Mouse (Mus musculus) hindbrain, postnatal 0 days (tissue): ENCODE measurements around the gene Cdt1. TPM values are rescaled to one million over a fixed set of nuclear protein-coding genes. Genes with fewer than 3 reads are reported as not detected.

Experiments
- ATAC-seq: fragments of 200-750 bp; cut with Nextera tagmentation; 2 replicates; pipeline ENCODE4 v1.8.0; 2017; ENCODE audit warnings: mild to moderate bottlenecking, moderate TSS enrichment, moderate library complexity
- DNase-seq: peaks from one replicate; pipeline ENCODE4 v3.0.0-alpha.2; 2015; ENCODE audit warnings: low spot score
- H3K27ac ChIP-seq: fragments of 300-500 bp; sonication (generic); 2 replicates; pipeline ENCODE4 v1.5.1; 2014; ENCODE audit warnings: mild to moderate bottlenecking
- H3K27me3 ChIP-seq: fragments of 300-500 bp; sonication (generic); 2 replicates; pipeline ENCODE4 v1.6.1; 2014; ENCODE audit warnings: low read length, mixed read lengths; ENCODE audit not compliant: insufficient read depth
- H3K36me3 ChIP-seq: fragments of 300-500 bp; sonication (generic); 2 replicates; pipeline ENCODE4 v1.6.1; 2014; ENCODE audit warnings: low read length, mixed read lengths; ENCODE audit not compliant: insufficient read depth
- H3K4me1 ChIP-seq: fragments of 300-500 bp; sonication (generic); 2 replicates; pipeline ENCODE4 v1.6.1; 2014; ENCODE audit warnings: antibody characterized with exemption, low read length, mixed read lengths; ENCODE audit not compliant: insufficient read depth
- H3K4me2 ChIP-seq: fragments of 300-500 bp; sonication (generic); 2 replicates; pipeline ENCODE4 v1.6.1; 2014; ENCODE audit warnings: low read depth, mild to moderate bottlenecking, low read length, moderate library complexity, mixed read lengths
- H3K4me3 ChIP-seq: fragments of 300-500 bp; sonication (generic); 2 replicates; pipeline ENCODE4 v1.5.1; 2014; ENCODE audit warnings: low read length
- H3K9ac ChIP-seq: fragments of 300-500 bp; sonication (generic); replicated peaks from 2 replicates; pipeline ENCODE4 v1.6.1; 2014; ENCODE audit warnings: mild to moderate bottlenecking, low read length, moderate library complexity, mixed read lengths
- H3K9me3 ChIP-seq: fragments of 300-500 bp; sonication (generic); 2 replicates; pipeline ENCODE4 v1.6.1; 2016; ENCODE audit warnings: low read length, mixed read lengths
- CTCF ChIP-seq: IDR thresholded peaks from 2 replicates; pipeline ENCODE4 v1.5.1; 2016; ENCODE audit warnings: antibody characterized with exemption, control low read depth, low read depth
- WGBS: fragments of 180-500 bp; shearing (Covaris S2); extraction: QIAGEN DNeasy Blood & Tissue Kit; methylation state at CpG from one replicate; pipeline ENCODE4 v1.1.7; 2014; 5-methylcytosine and 5-hydroxymethylcytosine counted together
- polyA plus RNA-seq: library from polyadenylated mRNA; unstranded; fragments of >200 nt; fragmentation: Nextera tagmentation; extraction: Ambion mirVana; gene quantifications from 2 replicates; pipeline ENCODE4 v1.2.1, GENCODE M21; 2015
- total RNA-seq: library from RNA; depleted of rRNA; stranded (reverse); fragments of >200 nt; gene quantifications from 2 replicates; pipeline ENCODE4 v1.2.3, GENCODE M21; 2014

Gene Cdt1
- total and polyA plus RNA-seq, 2 experiments from 2014 or later = 10.7 to 26.3 TPM

DNA sequence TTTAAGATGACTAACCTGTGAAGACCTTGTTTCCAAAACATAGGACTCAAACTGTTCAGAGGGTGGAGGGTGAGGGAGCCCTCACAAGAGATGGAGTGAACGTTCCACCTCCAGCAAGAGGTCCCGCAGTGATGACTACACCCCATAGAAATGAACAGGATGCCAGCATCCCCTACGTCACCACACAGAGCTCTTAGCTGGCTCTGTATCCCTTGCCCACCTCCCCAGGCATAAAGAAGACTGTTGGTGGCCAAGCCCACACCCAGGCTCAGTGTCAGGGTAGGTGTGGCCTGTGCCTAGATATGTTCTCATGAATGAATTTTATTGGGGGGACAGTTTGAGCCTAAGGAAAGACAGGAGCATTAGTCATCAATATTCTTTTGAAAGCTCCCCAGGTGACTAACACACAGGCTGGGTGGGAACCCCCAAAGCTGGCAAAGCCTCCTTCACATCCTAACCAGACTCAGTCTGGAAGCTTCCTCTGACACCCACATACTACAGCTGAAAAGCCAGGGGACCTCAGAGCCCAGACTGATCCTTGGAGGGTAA, 18.9 kb upstream of the Cdt1 start:
- TF ChIP-seq CTCF = no peak
- H3K36me3 ChIP-seq = no peaks in the 10 kb centered on the region
- no peak overlapping the region for H3K27ac ChIP-seq
- H3K4me3 ChIP-seq = no peak overlapping the region
- no peaks in the 10 kb centered on the region for H3K9me3 ChIP-seq
- peaks cover 4% of the 10 kb centered on the region; the same call in 1 of the 2 replicates for H3K4me1 ChIP-seq
- H3K4me2 ChIP-seq = no peak overlapping the region
- ATAC-seq = no peak
- 87% methylated on average over 3 of the region's 3 CpGs for WGBS
- DNase-seq = no peak
- H3K27me3 ChIP-seq = no peaks in the 10 kb centered on the region
- H3K9ac ChIP-seq = no peak overlapping the region

DNA sequence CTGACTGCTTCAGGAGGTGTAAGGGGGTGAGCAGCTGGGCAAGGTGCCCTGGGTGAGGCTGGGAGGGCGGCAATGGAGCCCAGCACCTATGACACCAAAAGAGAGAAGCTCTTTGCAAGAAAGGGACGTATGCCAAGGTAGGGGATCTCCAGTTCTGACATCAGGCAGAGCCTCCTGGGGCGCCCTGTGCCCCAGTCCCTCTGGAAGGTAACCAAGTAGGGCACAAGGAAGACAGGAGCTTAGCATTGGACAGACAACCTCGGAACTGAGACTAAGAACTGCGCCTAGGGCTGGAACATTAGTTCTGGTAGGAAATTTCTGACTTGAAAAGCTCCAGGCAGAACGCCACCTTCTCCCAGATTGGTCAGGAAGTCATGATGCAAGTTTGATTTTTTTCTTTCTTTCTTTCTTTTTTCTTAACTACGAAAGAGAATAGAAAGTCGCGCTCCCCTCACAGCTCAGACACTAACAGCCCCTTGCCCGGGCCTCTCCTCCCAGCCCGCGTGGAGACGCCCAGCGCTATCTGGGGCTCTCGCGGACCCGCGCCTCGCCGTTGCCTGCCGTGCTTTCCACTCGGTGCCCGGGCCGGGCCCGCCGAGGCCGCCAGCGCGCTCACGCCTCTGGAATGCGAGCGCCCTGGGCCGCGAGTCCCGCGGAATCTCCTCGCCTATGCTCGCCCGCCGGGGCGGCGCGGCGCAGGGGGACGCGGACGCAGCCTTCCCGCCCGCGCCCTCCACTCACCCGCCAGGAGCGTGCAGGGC, 17.4 kb upstream of the Cdt1 start:
- Histone ChIP-seq H3K9ac (peak overlapping the region; percentile 69), H3K9me3 (no peaks in the 10 kb centered on the region), H3K27ac (peak overlapping the region; percentile 36; the same call in 1 of the 2 replicates), H3K36me3 (no peaks in the 10 kb centered on the region), H3K27me3 (no peaks in the 10 kb centered on the region), H3K4me2 (peak overlapping the region; percentile 79), H3K4me3 (peak overlapping the region; percentile 50), H3K4me1 (peaks cover 4% of the 10 kb centered on the region; the same call in 1 of the 2 replicates)
- 5% methylated on average over 47 of the region's 52 CpGs for WGBS
- ATAC-seq (peak; percentile 39; the same call in 1 of the 2 replicates), DNase-seq (peak; percentile 24)
- no peak for TF ChIP-seq CTCF

DNA sequence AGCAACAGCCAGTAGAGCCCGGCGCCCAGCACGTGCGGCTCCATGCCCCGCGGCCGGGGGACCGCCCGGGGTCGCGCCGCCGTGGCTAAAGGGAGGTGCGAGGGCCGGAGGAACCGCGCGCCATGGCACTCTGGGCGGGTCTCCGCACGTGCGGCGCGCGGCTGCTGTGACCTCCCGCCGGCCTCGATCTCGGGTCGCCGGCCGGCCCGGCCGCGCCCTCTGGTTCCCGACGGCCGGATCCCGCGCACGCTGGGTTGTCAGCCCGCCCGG, 16.9 kb upstream of the Cdt1 start:
- H3K27ac ChIP-seq = peak overlapping the region; percentile 36; the same call in 1 of the 2 replicates
- H3K4me3 ChIP-seq = peak overlapping the region; percentile 50
- no peaks in the 10 kb centered on the region for H3K36me3 ChIP-seq
- peaks cover 4% of the 10 kb centered on the region; the same call in 1 of the 2 replicates for H3K4me1 ChIP-seq
- DNase-seq (no peak), ATAC-seq (no peak)
- under 1% methylated on average over 29 of the region's 43 CpGs for WGBS
- no peaks in the 10 kb centered on the region for H3K27me3 ChIP-seq
- peak overlapping the region; percentile 69 for H3K9ac ChIP-seq
- no peak for TF ChIP-seq CTCF
- H3K4me2 ChIP-seq = peak overlapping the region; percentile 79
- H3K9me3 ChIP-seq = no peaks in the 10 kb centered on the region

DNA sequence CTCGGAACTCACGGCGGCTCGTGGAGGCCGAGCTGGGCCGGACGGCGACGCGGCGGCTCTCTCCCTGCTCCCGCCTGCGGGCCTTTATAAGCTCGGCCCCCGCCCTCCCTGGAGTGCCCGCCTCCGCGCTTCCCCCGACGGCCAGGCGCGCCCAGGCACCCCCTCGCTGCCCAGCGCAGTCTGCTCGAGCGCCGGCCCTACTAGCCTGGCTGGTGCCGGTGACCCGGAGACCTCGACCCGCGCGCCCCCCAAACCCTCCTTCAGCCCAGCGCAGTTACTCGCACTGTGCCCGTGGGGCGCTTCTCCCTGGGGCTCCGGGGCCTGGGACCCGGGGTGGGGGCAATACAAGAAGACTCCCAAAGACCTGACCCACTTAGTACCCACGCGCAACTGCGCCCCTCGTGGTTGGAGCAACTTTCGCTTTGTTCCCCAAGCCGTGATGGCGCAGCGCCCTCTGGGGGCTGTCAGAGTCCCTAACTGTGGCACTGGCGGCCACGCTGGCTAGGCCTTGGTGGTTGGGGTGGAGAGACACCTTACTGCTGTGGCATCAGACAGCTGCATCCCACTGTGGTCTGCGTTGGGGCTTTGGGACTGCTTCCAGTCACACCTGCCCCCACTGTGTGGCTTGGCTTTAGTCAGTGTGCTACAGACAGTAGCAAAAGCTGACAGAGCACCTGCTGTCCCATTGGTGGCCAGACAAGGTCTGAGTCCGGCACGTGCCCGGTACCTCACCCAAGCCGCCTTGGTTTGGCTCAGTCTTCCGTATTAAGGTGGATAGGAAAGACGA, 16.4 kb upstream of the Cdt1 start, which contains the start of gene Piezo1:
Gene Piezo1 (minus strand): TSS at position 65 of the 787 bp plus-strand sequence.
- H3K9me3 ChIP-seq = no peaks in the 10 kb centered on the region
- H3K27me3 ChIP-seq = no peaks in the 10 kb centered on the region
- DNase-seq (peak; percentile 78), ATAC-seq (peak; percentile 48)
- peak within 1 kb of the TSS; percentile 69 for H3K9ac ChIP-seq
- H3K4me1 ChIP-seq = peaks cover 4% of the 10 kb centered on the region; the same call in 1 of the 2 replicates
- no peaks in the 10 kb centered on the region for H3K36me3 ChIP-seq
- peak within 1 kb of the TSS; percentile 36; the same call in 1 of the 2 replicates for H3K27ac ChIP-seq
- H3K4me3 ChIP-seq = peak within 1 kb of the TSS; percentile 50
- peak within 1 kb of the TSS; percentile 79 for H3K4me2 ChIP-seq
- peak; percentile 98 for TF ChIP-seq CTCF
- WGBS = 18% methylated on average over 36 of the region's 56 CpGs

DNA sequence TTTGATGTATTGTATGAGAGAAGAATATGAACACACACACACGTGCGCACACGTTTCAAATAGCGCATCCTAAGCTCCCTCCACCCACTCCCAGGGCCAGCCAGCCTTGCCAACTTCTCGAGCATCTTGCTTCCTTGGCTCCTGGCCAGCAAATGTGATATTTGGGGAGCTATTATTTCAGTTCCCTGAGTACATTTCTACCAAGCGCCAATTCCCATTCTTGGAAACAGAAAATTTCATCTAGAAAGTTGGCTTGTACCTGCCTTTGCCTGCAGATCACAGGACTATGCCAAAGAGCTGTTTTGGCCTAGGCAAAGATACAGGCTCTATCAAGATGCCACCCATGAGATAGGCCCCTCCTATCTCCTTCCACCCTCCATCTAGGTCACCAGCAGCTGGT, 13.0 kb upstream of the Cdt1 start:
- Histone ChIP-seq H3K27ac (no peak overlapping the region), H3K9ac (no peak overlapping the region), H3K4me3 (no peak overlapping the region), H3K4me1 (peaks cover 4% of the 10 kb centered on the region; the same call in 1 of the 2 replicates), H3K4me2 (no peak overlapping the region), H3K27me3 (no peaks in the 10 kb centered on the region), H3K9me3 (no peaks in the 10 kb centered on the region), H3K36me3 (no peaks in the 10 kb centered on the region)
- DNase-seq (peak; percentile 65), ATAC-seq (no peak)
- no peak for TF ChIP-seq CTCF
- 52% methylated on average over 6 of the region's 6 CpGs for whole genome bisulfite sequencing

DNA sequence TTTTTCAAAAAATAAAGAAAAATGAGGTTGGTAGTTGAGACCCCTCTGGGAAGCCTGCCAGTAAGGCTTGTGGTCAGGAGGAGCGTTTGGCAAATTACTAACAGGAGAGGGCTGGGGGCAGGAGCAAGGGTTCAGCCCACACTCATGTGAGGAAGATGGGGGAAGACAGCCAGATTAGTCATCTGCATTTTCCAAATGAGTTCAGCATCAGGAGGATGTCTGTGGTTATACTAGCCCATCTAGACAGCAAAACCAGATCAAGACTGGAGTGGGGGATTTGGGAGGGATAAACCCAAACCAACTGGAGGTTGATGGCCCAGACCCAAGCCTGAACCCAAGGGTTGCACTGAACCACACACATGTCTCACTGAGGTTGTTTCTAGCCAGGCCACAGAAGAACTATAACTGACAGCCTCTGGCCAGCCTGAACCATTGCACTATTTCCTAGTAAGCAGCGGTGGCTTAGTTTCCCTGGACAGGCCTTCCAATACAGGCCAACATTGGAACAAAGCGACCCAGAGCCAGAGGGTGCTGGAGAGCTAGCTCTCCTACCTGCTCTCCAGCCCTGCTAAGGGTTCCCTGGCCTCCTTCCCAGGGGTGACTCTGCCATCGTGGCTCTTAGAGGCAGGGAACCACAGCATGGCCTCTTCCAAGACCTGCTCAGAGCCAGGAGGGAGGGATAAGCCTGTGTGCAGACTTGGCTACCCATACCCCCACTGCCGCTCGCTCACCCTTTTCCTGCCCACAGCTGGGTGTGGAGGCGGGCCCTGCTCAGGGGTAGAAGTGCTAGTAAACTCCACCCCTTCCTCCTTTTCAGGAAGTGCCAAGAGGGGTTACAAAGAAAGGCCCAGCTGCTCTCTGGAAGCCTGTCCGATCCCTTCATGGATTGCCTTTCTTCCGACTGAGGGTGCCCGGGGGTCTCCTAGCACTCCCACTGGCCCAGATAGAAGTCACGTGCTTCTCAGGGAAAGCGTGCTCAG, 11.5 kb upstream of the Cdt1 start:
- H3K4me2 ChIP-seq = no peak overlapping the region
- TF ChIP-seq CTCF = no peak
- ATAC-seq = no peak
- H3K4me3 ChIP-seq = no peak overlapping the region
- H3K27ac ChIP-seq = no peak overlapping the region
- WGBS = 55% methylated on average over 12 of the region's 12 CpGs
- H3K36me3 ChIP-seq = no peaks in the 10 kb centered on the region
- H3K9ac ChIP-seq = no peak overlapping the region
- DNase-seq = no peak
- H3K9me3 ChIP-seq = no peaks in the 10 kb centered on the region
- no peaks in the 10 kb centered on the region for H3K4me1 ChIP-seq
- no peaks in the 10 kb centered on the region for H3K27me3 ChIP-seq
